Mouse (Mus musculus) liver, postnatal 0 days (tissue): ENCODE measurements around the gene Sema3f. TPM values are rescaled to one million over a fixed set of nuclear protein-coding genes. Genes with fewer than 3 reads are reported as not detected.

ENCODE experiments used
- ATAC-seq: fragments of 200-750 bp; cut with Nextera tagmentation; 2 replicates; pipeline ENCODE4 v1.8.0; 2017; ENCODE audit warnings: mild to moderate bottlenecking, moderate library complexity
- DNase-seq: peaks from one replicate; pipeline ENCODE4 v3.0.0-alpha.2; 2016
- H3K27ac ChIP-seq: fragments of 300-500 bp; sonication (generic); 2 replicates; pipeline ENCODE4 v1.5.1; 2014; ENCODE audit warnings: antibody characterized with exemption, moderate library complexity, mild to moderate bottlenecking, low read depth
- H3K27me3 ChIP-seq: fragments of 300-500 bp; sonication (generic); 2 replicates; pipeline ENCODE4 v1.6.1; 2014; ENCODE audit warnings: low read length, control low read depth, mixed read lengths; ENCODE audit not compliant: insufficient read depth
- H3K36me3 ChIP-seq: fragments of 300-500 bp; sonication (generic); replicated peaks from 2 replicates; pipeline ENCODE4 v1.6.1; 2014; ENCODE audit warnings: mild to moderate bottlenecking, control low read depth, low read length, moderate library complexity, mixed read lengths; ENCODE audit not compliant: insufficient read depth
- H3K4me1 ChIP-seq: fragments of 300-500 bp; sonication (generic); 2 replicates; pipeline ENCODE4 v1.6.1; 2014; ENCODE audit warnings: antibody characterized with exemption, mild to moderate bottlenecking, control low read depth; ENCODE audit not compliant: insufficient read depth
- H3K4me2 ChIP-seq: fragments of 300-500 bp; sonication (generic); 2 replicates; pipeline ENCODE4 v1.6.1; 2014; ENCODE audit warnings: low read depth, mild to moderate bottlenecking, low read length, moderate library complexity, mixed read lengths
- H3K4me3 ChIP-seq: fragments of 300-500 bp; sonication (generic); 2 replicates; pipeline ENCODE4 v1.5.1; 2014; ENCODE audit warnings: low read depth, low read length
- H3K9ac ChIP-seq: fragments of 300-500 bp; sonication (generic); replicated peaks from 2 replicates; pipeline ENCODE4 v1.6.1; 2014; ENCODE audit warnings: mild to moderate bottlenecking, moderate library complexity
- H3K9me3 ChIP-seq: fragments of 300-500 bp; sonication (generic); 2 replicates; pipeline ENCODE4 v1.6.1; 2016; ENCODE audit warnings: mild to moderate bottlenecking, control low read depth, low read length, mixed read lengths
- CTCF ChIP-seq: sonication (generic); IDR thresholded peaks from 2 replicates; pipeline ENCODE4 v1.5.1; 2016; ENCODE audit warnings: antibody characterized with exemption, low read depth
- EP300 ChIP-seq: IDR thresholded peaks from 2 replicates; pipeline ENCODE4 v1.6.1; 2016; ENCODE audit warnings: antibody characterized with exemption, low read depth, mild to moderate bottlenecking
- WGBS: fragments of 180-500 bp; shearing (Covaris S2); extraction: QIAGEN DNeasy Blood & Tissue Kit; methylation state at CpG from one replicate; pipeline ENCODE4 v1.1.7; 2014; ENCODE audit not compliant: insufficient replicate concordance; 5-methylcytosine and 5-hydroxymethylcytosine counted together
- polyA plus RNA-seq: library from polyadenylated mRNA; unstranded; fragments of >200 nt; fragmentation: Nextera tagmentation; extraction: Ambion mirVana; gene quantifications from 2 replicates; pipeline ENCODE4 v1.2.1, GENCODE M21; 2015

The Sema3f gene
- polyA plus RNA-seq, 1 experiment from 2014 or later: 0.76 TPM

DNA sequence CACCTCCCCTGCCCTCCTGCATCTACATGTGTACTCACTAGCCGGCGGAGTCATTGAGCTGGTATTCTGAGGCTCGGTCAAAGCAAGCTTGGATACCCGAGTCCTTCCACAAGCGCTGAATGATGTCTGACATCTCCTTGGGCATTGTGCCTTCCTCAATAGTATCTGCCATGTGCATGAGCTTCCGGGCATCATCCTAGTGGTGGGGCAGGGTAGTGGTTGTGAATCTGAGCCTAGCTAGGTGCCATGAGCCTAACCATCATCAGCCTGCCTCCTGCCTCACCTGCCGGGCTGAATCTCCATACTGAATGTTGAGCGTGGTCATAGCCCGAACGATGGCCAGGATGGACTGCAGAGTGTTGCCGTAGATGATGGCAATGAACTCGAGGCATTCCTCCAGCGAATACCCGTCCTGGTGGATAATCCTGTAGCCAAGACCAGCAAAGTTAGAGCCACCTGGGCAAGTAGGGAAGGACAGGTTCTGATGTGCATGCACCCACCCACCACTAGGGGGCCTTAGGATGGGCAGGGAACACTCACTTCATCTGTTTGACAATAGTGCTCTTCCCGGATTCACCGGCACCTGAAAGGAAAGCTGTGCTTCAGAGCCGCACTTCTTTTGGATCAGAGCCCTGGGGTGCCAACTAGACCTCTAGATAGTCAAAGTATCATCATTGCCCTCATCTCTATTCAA, 33.0 kb downstream of the Sema3f start:
- Histone ChIP-seq H3K9me3 (no peaks in the 10 kb centered on the region), H3K36me3 (no peaks in the 10 kb centered on the region), H3K27ac (no peak overlapping the region), H3K4me3 (peak overlapping the region; percentile 38), H3K4me1 (peaks cover 13% of the 10 kb centered on the region), H3K4me2 (peak overlapping the region; percentile 64), H3K9ac (peak overlapping the region; percentile 58), H3K27me3 (peaks cover 31% of the 10 kb centered on the region)
- ATAC-seq (no peak), DNase-seq (peak; percentile 72)
- TF ChIP-seq EP300: no peak
- peak; percentile 88 for TF ChIP-seq CTCF
- WGBS: 17% methylated on average over 17 of the region's 17 CpGs

GRCm38 (mm10) chr9:107676302-107676701, 34.0 kb downstream of the Sema3f start:
- peak overlapping the region; percentile 64 for H3K4me2 ChIP-seq
- DNase-seq (peak; percentile 72), ATAC-seq (peak; percentile 33)
- no peaks in the 10 kb centered on the region for H3K36me3 ChIP-seq
- H3K27ac ChIP-seq: peak overlapping the region; percentile 94
- peak overlapping the region; percentile 38 for H3K4me3 ChIP-seq
- H3K9ac ChIP-seq: peak overlapping the region; percentile 58
- WGBS: 1% methylated on average over 24 of the region's 25 CpGs
- TF ChIP-seq EP300: no peak
- TF ChIP-seq CTCF: no peak
- no peaks in the 10 kb centered on the region for H3K9me3 ChIP-seq
- peaks cover 31% of the 10 kb centered on the region for H3K27me3 ChIP-seq
- H3K4me1 ChIP-seq: peaks cover 13% of the 10 kb centered on the region

- Histone ChIP-seq H3K27ac (peak overlapping the region; percentile 94), H3K27me3 (peaks cover 31% of the 10 kb centered on the region), H3K4me2 (peak overlapping the region; percentile 64), H3K9me3 (no peaks in the 10 kb centered on the region), H3K36me3 (no peaks in the 10 kb centered on the region), H3K4me1 (peaks cover 13% of the 10 kb centered on the region), H3K9ac (peak overlapping the region; percentile 58), H3K4me3 (peak overlapping the region; percentile 38)
- TF ChIP-seq EP300 (no peak), CTCF (peak; percentile 78)
- peak; percentile 41 for ATAC-seq
- DNase-seq: peak; percentile 76
- 1% methylated on average over 39 of the region's 39 CpGs for WGBS
These were observed 34.5 kb downstream of the Sema3f start for GRCm38 (mm10) chr9:107675671-107676301.

DNA sequence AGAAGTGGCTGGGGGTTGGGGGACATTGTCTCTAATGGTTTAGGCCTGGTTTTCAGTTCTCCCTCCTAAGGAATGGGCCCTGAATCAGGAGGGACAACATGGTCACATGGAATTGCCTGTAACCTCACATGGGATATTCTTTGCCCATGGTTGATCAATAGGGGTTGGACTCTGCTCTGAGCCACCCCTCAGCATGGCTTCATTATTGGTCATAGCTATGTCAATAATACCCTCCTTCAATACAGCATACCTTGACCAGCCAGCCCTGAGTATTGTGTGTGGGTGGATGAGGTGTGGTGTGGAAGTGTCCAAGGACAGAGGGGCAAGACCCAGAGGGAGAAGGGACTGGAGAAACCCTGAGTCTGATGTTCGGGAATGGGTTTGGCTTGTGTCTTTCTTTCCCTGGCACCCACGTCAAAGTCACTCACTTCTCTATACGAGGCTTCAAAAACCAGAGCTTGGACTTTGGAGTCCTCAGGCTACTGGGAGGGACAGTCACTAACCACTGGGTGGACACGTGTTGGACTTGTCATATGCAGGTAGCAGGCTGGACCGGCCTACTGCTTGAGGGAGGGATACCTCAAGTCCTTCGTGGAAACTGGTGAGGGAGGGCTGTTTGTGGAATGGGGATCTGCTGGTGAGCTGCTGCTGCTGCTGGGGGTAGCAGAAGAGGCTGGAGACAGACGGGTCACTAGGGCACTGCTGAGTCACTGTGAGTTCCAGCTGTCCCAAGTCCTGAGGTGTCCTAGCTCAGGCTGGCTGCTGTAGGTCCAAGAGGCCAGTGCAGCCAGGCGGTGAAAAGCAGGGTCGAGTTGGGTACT, 35.5 kb downstream of the Sema3f start:
- WGBS: 51% methylated on average over 9 of the region's 9 CpGs
- peak; percentile 91 for ATAC-seq

GRCm38 (mm10) chr9:107670259-107670658, 40.0 kb downstream of the Sema3f start:
- 73% methylated on average over 5 of the region's 5 CpGs for WGBS
- H3K36me3 ChIP-seq: no peaks in the 10 kb centered on the region
- no peak overlapping the region for H3K4me3 ChIP-seq
- peaks cover 44% of the 10 kb centered on the region for H3K27me3 ChIP-seq
- DNase-seq (no peak), ATAC-seq (no peak)
- peaks cover 6% of the 10 kb centered on the region; the same call in 1 of the 2 replicates for H3K4me1 ChIP-seq
- no peak for TF ChIP-seq EP300
- TF ChIP-seq CTCF: no peak
- no peak overlapping the region for H3K9ac ChIP-seq
- no peaks in the 10 kb centered on the region for H3K9me3 ChIP-seq
- no peak overlapping the region for H3K4me2 ChIP-seq
- H3K27ac ChIP-seq: no peak overlapping the region

More for the DNA sequence above, 35.5 kb downstream of the Sema3f start:
- H3K4me3 ChIP-seq: no peak overlapping the region
- peak overlapping the region; percentile 94 for H3K27ac ChIP-seq
- peak; percentile 54 for DNase-seq
- H3K4me1 ChIP-seq: peaks cover 13% of the 10 kb centered on the region
- H3K4me2 ChIP-seq: peak overlapping the region; percentile 64; the same call in 1 of the 2 replicates
- peaks cover 31% of the 10 kb centered on the region for H3K27me3 ChIP-seq
- H3K9ac ChIP-seq: peak overlapping the region; percentile 50
- peak; percentile 92 for TF ChIP-seq EP300
- no peak for TF ChIP-seq CTCF
- no peaks in the 10 kb centered on the region for H3K36me3 ChIP-seq
- no peaks in the 10 kb centered on the region for H3K9me3 ChIP-seq
